In genomic region chr17:17828191-17828981, GRCm38 (mm10) we compare ENCODE assay signal across 9 mouse cellular contexts. TPM values are rescaled to one million over a fixed set of nuclear protein-coding genes. Genes with fewer than 3 reads are reported as not detected.
A peak's percentile ranks its signal among the peaks of the same experiment; 100 is the strongest.
DNase-seq lines count a peak whose midpoint lies in the region; ATAC-seq and TF ChIP-seq lines count a peak whose summit lies in the region.
"Had no signal": no experiment of that assay in that cellular context is flagged by ENCODE, and none has a peak within 500 bp of the region (broad histone marks: within the 10 kb centered on the region; RNA-seq: fewer than 3 reads in every experiment).

No protein-coding gene starts in this region.

- peak; percentile 43 for ATAC-seq in hindbrain, embryonic 13.5 days (ENCODE audit: low FRiP score)
- ATAC-seq in midbrain, embryonic 15.5 days (replicated peaks), result peak; percentile 38
- peak; percentile 50 for ATAC-seq in stomach, postnatal 0 days (ENCODE audit: low FRiP score, low TSS enrichment)

- peak; percentile 25 to 47 for DNase-seq in layer of hippocampus, adult 8-10 months (ENCODE audit: low spot score in 2 of 2)
- no peak for DNase-seq in layer of hippocampus, adult 11-12 months (ENCODE audit: low spot score)
- DNase-seq in cerebellum, adult 9-11 months, result peak; percentile 81
- peak; percentile 92 for DNase-seq in forelimb bud, embryonic 11.5 days (ENCODE audit: low read depth, low spot score)
- DNase-seq in limb, embryonic 10.5 days (ENCODE audit: low spot score), result peak; percentile 92
- DNase-seq in stomach, postnatal 0 days (ENCODE audit: low spot score), result peak; percentile 73

- H3K4me1 ChIP-seq in hindbrain, embryonic 13.5 days (replicated peaks), result peaks cover 45% of the 10 kb centered on the region
- peaks cover 43% of the 10 kb centered on the region for H3K4me1 ChIP-seq in limb, embryonic 10.5 days
- H3K4me1 ChIP-seq in midbrain, embryonic 15.5 days, result peaks cover 43% of the 10 kb centered on the region
- no peaks in the 10 kb centered on the region; the same call in 1 of the 2 replicates for H3K4me1 ChIP-seq in stomach, postnatal 0 days (replicated peaks; ENCODE audit: control insufficient read depth, insufficient read depth)

- peak overlapping the region; percentile 100 for H3K27ac ChIP-seq in hindbrain, embryonic 13.5 days
- peak overlapping the region; percentile 99 for H3K27ac ChIP-seq in limb, embryonic 10.5 days
- H3K27ac ChIP-seq in midbrain, embryonic 15.5 days, result peak overlapping the region; percentile 100
- H3K27ac ChIP-seq in stomach, postnatal 0 days (replicated peaks), result peak overlapping the region; percentile 98

- peak overlapping the region; percentile 98 for H3K9ac ChIP-seq in hindbrain, embryonic 13.5 days
- H3K9ac ChIP-seq in midbrain, embryonic 15.5 days, result peak overlapping the region; percentile 100
- peak overlapping the region; percentile 86 for H3K9ac ChIP-seq in stomach, postnatal 0 days (ENCODE audit: low read length)

- no peaks in the 10 kb centered on the region for H3K27me3 ChIP-seq in hindbrain, embryonic 13.5 days
- H3K27me3 ChIP-seq in limb, embryonic 10.5 days (ENCODE audit: low read depth, poor library complexity, severe bottlenecking), result no peaks in the 10 kb centered on the region
- H3K27me3 ChIP-seq in midbrain, embryonic 15.5 days (replicated peaks), result no peaks in the 10 kb centered on the region
- no peaks in the 10 kb centered on the region for H3K27me3 ChIP-seq in stomach, postnatal 0 days (ENCODE audit: control insufficient read depth, insufficient read depth, low read length)

- H3K4me3 ChIP-seq in hindbrain, embryonic 13.5 days, result peak overlapping the region; percentile 88
- peak overlapping the region; percentile 92 for H3K4me3 ChIP-seq in limb, embryonic 10.5 days
- H3K4me3 ChIP-seq in midbrain, embryonic 15.5 days, result peak overlapping the region; percentile 98
- H3K4me3 ChIP-seq in stomach, postnatal 0 days (ENCODE audit: low read depth, low read length), result peak overlapping the region; percentile 87

- WGBS in hindbrain, embryonic 13.5 days, result 2% methylated on average over 9 of the region's 15 CpGs
- WGBS in limb, embryonic 10.5 days, result 2% methylated on average over 10 of the region's 15 CpGs
- 0% methylated on average over 8 of the region's 15 CpGs for WGBS in midbrain, embryonic 15.5 days
- WGBS in stomach, postnatal 0 days, result 0% methylated on average over 11 of the region's 15 CpGs

- TF ChIP-seq EP300 in stomach, postnatal 0 days (optimal IDR thresholded peaks at IDR 0.05), result no peak

- peak overlapping the region; percentile 96 for H3K4me2 ChIP-seq in hindbrain, embryonic 13.5 days
- peak overlapping the region; percentile 89 for H3K4me2 ChIP-seq in midbrain, embryonic 15.5 days
- H3K4me2 ChIP-seq in stomach, postnatal 0 days (replicated peaks; ENCODE audit: low read depth), result peak overlapping the region; percentile 84

- peaks cover 25% of the 10 kb centered on the region for H3K36me3 ChIP-seq in hindbrain, embryonic 13.5 days
- H3K36me3 ChIP-seq in limb, embryonic 10.5 days, result peaks cover 37% of the 10 kb centered on the region
- peaks cover 6% of the 10 kb centered on the region for H3K36me3 ChIP-seq in midbrain, embryonic 15.5 days (replicated peaks)
- H3K36me3 ChIP-seq in stomach, postnatal 0 days (ENCODE audit: control insufficient read depth, insufficient read depth, low read length), result no peaks in the 10 kb centered on the region

- TF ChIP-seq CTCF in stomach, postnatal 0 days (IDR thresholded peaks at IDR 0.05; ENCODE audit: low read depth), result 0 out of 2 replicates have a peak, but pooled peaks have one; percentile 3

- H3K9me3 ChIP-seq in hindbrain, embryonic 13.5 days, result no peaks in the 10 kb centered on the region
- no peaks in the 10 kb centered on the region for H3K9me3 ChIP-seq in limb, embryonic 10.5 days (replicated peaks)
- H3K9me3 ChIP-seq in midbrain, embryonic 15.5 days, result no peaks in the 10 kb centered on the region
- H3K9me3 ChIP-seq in stomach, postnatal 0 days (ENCODE audit: control insufficient read depth, low read length), result no peaks in the 10 kb centered on the region

RNA-seq across cellular contexts. Expression of gene Spaca6, which starts 1.4 kb away (rescaled TPM):
- 100 to 1,000 TPM in 3 of 4 experiments, 10 to 100 TPM in 1; 88.5 to 132 (median 119) TPM for total RNA-seq in layer of hippocampus, adult 8-10 months (2022)
- polyA plus RNA-seq in hindbrain, embryonic 13.5 days (2015; fragmentation: Nextera tagmentation; extraction: Ambion mirVana), result 34.0 and 38.5 TPM in 2 replicates
- 55.0 and 75.1 TPM in 2 replicates for polyA plus RNA-seq in limb, embryonic 10.5 days (2016; fragmentation: Nextera tagmentation; extraction: Ambion mirVana)
- polyA plus RNA-seq in midbrain, embryonic 15.5 days (2015; fragmentation: Nextera tagmentation; extraction: Ambion mirVana), result 30.3 and 33.3 TPM in 2 replicates
- polyA plus RNA-seq in stomach, postnatal 0 days (2015; fragmentation: Nextera tagmentation; extraction: Ambion mirVana), result 7.9 and 8.2 TPM in 2 replicates

RNA-seq across cellular contexts. Expression of gene Has1, which starts 26.6 kb away (rescaled TPM):
- under 1 TPM; 0.57 to 0.73 (median 0.60) TPM for total RNA-seq in layer of hippocampus, adult 8-10 months (2022)
- polyA plus RNA-seq in hindbrain, embryonic 13.5 days (2015; fragmentation: Nextera tagmentation; extraction: Ambion mirVana), result 1.1 and 1.2 TPM in 2 replicates
- 1.2 and 2.1 TPM in 2 replicates for polyA plus RNA-seq in limb, embryonic 10.5 days (2016; fragmentation: Nextera tagmentation; extraction: Ambion mirVana)
- 1.2 and 1.6 TPM in 2 replicates for polyA plus RNA-seq in midbrain, embryonic 15.5 days (2015; fragmentation: Nextera tagmentation; extraction: Ambion mirVana)
- polyA plus RNA-seq in stomach, postnatal 0 days (2015; fragmentation: Nextera tagmentation; extraction: Ambion mirVana), result 0.78 and 0.98 TPM in 2 replicates
- total RNA-seq: neutrophil, adult 5-6 weeks had no signal

RNA-seq across cellular contexts. Expression of gene Fpr1, which starts 55.4 kb away (rescaled TPM):
- total RNA-seq in layer of hippocampus, adult 8-10 months (2022), result not detected
- polyA plus RNA-seq in hindbrain, embryonic 13.5 days (2015; fragmentation: Nextera tagmentation; extraction: Ambion mirVana), result not detected in 2 replicates
- not detected in 2 replicates for polyA plus RNA-seq in limb, embryonic 10.5 days (2016; fragmentation: Nextera tagmentation; extraction: Ambion mirVana)
- 0.22 and 0.25 TPM in 2 replicates for polyA plus RNA-seq in midbrain, embryonic 15.5 days (2015; fragmentation: Nextera tagmentation; extraction: Ambion mirVana)
- 0.36 and 0.59 TPM in 2 replicates for polyA plus RNA-seq in stomach, postnatal 0 days (2015; fragmentation: Nextera tagmentation; extraction: Ambion mirVana)

RNA-seq across cellular contexts. Expression of gene Fpr2, which starts 59.2 kb away (rescaled TPM):
- not detected for total RNA-seq in layer of hippocampus, adult 8-10 months (2022)
- polyA plus RNA-seq in hindbrain, embryonic 13.5 days (2015; fragmentation: Nextera tagmentation; extraction: Ambion mirVana), result not detected in 2 replicates
- polyA plus RNA-seq in limb, embryonic 10.5 days (2016; fragmentation: Nextera tagmentation; extraction: Ambion mirVana), result 0.16 TPM in 1 of 2 replicates, not detected in the other
- polyA plus RNA-seq in midbrain, embryonic 15.5 days (2015; fragmentation: Nextera tagmentation; extraction: Ambion mirVana), result not detected in 2 replicates
- 0.19 and 0.27 TPM in 2 replicates for polyA plus RNA-seq in stomach, postnatal 0 days (2015; fragmentation: Nextera tagmentation; extraction: Ambion mirVana)

RNA-seq across cellular contexts. Expression of gene Fpr3, which starts 59.3 kb away (rescaled TPM):
- total RNA-seq in layer of hippocampus, adult 8-10 months (2022), result not detected
- polyA plus RNA-seq in hindbrain, embryonic 13.5 days (2015; fragmentation: Nextera tagmentation; extraction: Ambion mirVana), result not detected in 2 replicates
- not detected in 2 replicates for polyA plus RNA-seq in limb, embryonic 10.5 days (2016; fragmentation: Nextera tagmentation; extraction: Ambion mirVana)
- not detected in 2 replicates for polyA plus RNA-seq in midbrain, embryonic 15.5 days (2015; fragmentation: Nextera tagmentation; extraction: Ambion mirVana)
- polyA plus RNA-seq in stomach, postnatal 0 days (2015; fragmentation: Nextera tagmentation; extraction: Ambion mirVana), result not detected in 2 replicates
- total RNA-seq: neutrophil, adult 5-6 weeks had no signal
